Mouse (Mus musculus): ENCODE results near the gene Tlr3. TPM values are rescaled to one million over a fixed set of nuclear protein-coding genes. Genes with fewer than 3 reads are reported as not detected.

The Tlr3 gene
- polyA plus RNA-seq (2015; fragmentation: Nextera tagmentation; extraction: Ambion mirVana) = 1.5 and 1.8 TPM in 2 replicates

DNA sequence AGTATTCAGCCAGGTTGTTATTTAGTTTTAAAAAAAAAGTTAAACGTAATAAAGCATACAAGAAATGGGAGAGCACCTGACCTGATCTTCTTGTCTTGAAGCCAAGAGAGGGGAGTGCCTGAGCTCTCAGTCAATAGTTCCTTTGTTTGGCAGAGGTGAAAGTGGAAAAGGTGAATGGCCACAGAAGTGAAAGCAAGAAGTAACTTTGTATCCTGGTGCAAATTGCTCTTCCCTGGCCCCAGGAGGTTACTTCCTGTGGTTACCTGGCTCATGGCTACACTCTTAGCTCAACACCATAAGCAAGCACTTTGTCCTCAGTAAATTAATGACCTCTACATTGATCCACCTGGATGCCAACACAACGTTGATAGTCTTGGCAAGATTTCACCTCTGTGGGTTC is at the start of gene Tlr3:
Gene Tlr3, minus strand, starts transcription at position 199 of the 400 bp plus-strand sequence.
- no peak for DNase-seq (ENCODE audit: low spot score)

DNA sequence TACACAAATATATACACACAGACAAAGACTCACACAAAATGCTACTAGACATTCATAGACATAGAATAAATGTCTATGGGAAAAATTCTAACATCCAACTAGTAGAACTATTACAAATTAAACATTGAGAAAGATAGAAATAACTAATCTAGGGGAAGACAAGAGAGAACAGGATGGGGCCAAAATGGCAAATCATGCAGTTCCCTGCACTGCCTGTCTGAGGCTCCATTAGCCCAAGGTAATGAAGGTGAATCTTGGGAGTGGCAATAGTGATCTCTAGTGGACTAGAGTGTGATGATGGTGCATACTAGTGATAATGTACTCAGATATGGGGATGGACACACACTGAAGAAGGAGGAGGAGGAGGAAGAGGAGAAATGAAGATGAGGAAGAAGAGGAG is 47.0 kb upstream of the Tlr3 start:
- DNase-seq (ENCODE audit: low spot score) = no peak

DNA sequence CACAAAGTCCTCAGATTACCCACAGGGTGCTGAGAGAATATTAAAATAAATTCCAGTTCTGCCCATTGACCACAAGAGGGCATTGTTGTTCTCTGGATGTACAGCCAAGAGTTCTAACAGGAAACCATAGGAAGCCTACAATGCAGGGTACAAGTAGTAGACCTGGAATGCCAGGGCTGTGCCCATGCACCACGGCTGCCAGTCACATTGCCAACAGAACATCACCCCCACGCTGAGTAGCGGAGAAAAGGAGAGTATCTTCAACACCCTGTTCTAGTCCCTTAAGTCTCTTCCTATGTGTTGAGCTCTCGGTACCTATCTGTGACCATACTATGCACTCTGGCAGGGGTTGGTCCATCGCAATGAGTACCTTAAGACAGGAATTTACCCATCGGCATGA is 43.5 kb upstream of the Tlr3 start:
- DNase-seq (ENCODE audit: low spot score) = peak; percentile 17

DNA sequence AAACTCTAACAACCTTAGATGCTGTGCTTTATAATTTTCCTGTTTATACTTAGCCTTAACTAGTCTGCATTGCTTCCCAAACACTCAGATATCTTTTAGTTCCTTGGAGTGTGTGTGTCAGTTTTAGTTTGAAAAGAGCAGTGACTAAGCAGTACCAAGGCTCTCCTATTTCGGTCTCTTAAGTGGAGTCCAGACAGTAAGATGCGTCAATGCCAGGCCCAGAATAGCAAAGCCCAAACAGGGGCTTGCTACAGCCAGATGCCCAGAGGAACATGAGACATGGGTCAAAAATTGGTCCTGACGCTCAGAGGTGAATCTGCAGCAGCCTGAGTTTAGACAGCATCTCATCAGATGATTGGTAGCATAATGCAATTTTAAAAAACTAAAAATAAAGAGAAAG is 41.2 kb upstream of the Tlr3 start:
- DNase-seq (ENCODE audit: low spot score) = no peak

DNA sequence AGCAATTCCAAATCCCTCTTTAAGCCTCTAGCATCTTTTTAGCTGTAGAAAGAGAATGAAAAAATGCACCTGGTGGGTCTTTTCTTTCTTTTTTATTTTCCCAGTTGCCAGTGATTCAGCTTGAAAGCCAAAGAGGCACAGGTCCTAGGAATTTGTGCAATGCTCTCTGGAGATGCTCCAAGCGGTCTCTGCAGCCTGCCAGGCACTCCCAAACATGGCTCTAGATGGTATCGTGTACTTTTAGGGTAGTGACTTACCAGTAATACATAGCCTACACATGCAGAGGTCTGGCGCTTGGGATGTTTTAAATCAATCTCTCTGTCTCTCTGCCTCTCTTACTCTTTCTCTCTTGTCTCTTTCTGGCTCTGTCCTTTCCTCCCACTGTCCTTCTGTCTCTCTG is 38.0 kb upstream of the Tlr3 start:
- no peak for DNase-seq (ENCODE audit: low spot score)

DNA sequence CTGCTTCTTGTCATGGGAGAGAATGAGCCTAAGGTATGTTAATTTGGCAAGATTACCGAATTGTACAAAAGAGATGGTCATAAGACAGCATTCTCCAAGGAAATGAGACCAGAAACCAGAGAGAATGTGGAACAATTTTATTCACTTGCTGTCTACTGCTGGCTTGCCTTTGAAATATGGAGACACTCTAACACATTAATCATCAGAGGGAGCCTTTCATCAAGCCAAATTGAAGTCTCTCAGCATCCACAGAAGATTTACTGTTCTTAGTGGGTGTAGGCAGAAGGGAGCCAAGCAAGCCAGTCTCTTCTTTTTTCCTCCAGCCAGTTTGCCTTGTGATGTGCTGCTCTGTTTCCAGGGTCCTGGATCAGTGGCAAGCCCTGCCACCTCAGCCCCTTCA is 37.4 kb upstream of the Tlr3 start:
- DNase-seq (ENCODE audit: low spot score) = no peak

DNA sequence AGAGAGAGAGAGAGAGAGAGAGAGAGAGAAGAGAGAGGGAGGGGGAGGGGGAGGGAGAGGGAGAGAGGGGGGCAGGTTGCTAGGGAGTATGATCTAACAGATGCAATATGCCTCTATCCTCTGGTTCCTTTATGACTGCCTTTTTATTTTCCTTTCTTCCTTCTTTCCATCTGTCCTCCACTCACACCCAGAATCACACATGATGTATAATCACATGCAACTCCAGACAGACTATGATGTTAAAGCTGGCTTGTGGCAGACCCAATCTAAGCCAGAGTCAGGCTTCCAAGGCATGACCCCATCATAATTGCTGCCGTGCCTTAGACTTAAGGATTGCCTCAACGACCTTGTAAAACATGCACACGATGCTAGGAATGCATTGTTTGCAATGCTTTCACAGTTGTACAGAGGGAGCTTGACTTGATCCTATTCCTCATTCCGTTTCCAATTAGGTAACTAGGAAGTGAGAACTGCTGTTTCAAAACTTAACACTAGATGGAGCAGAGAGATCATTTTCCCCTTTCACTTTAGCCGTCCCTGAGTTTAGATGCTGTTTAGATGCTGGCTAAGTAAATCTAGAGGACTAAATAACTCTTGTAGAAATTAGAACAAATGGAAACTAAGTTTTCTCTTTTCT is 28.1 kb upstream of the Tlr3 start:
- no peak for DNase-seq (ENCODE audit: low spot score)

DNA sequence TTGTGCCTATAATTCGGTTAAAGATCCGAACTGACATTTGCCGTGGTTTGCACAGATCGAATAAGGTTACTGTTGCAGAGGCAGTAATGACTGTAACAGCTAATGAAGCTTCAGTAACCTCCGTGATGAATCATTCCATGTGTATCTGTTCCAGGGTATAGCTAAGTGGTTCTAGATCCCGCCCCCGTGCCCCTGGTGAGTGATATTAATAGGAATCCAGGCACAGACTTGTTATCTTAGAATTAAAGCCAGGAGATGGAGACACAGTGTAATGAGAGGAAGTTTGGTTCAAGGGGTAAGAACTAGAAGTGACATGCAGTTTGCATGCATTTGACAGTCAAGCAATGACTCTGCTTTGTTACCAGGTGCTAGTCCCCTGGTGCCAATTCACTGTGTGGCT is 9.3 kb upstream of the Tlr3 start:
- DNase-seq (ENCODE audit: low spot score) = no peak

DNA sequence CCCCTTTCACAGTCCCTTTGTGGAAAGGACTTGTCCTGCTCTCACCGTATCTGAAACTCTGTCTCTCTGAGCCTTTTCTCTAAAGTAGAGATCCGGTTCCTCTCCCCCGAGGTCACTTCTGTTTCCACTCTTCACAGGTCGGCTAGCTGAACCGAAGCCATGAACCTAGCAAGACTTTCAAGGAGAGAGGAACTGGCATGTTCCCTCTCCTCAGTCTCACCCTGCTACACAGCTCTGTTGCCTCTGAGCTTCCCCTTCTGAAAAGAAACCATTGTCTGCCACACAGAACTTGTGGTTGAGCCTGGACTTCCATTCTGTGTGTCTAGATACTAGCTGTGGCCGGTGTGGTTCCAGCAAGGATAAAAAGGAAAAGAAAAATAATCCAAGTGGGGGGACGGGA is 4.1 kb upstream of the Tlr3 start:
- DNase-seq (ENCODE audit: low spot score) = no peak

DNA sequence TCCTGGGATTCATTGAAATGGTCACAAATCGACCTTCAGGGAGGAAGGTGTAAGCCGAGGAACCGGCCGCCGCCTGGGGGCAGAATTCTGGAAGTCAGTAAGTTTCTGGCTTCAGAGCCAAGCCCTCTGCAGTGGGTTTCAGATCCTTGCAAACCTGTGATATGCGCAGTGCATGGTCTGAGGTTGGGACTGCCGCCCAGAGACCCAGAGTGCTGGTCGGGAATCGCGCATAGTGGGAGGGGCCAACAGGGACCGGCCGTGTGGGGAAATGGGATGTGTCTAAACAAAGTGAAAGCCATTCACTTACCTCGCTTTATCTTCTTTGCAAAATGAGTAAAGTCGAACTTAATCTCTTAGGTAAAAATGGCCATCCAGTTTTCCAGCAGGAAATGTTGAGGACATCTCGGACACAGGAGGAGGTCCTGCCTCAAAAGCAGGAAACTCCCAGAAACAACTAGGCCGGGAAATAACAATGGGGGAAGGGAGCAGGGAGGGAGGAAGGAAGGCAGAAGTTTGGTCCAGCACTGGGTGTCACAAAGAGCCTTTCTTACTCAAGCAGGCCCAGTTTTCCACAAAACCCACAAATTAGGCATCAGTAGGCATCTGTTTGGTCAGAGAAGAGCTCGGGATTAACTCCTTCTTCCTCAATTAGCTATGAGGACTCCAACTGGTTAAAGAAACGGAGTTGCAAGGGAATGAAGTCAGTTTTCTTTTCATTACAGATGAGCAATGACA is 567 bp downstream of the Tlr3 start:
- DNase-seq (ENCODE audit: low spot score) = no peak

DNA sequence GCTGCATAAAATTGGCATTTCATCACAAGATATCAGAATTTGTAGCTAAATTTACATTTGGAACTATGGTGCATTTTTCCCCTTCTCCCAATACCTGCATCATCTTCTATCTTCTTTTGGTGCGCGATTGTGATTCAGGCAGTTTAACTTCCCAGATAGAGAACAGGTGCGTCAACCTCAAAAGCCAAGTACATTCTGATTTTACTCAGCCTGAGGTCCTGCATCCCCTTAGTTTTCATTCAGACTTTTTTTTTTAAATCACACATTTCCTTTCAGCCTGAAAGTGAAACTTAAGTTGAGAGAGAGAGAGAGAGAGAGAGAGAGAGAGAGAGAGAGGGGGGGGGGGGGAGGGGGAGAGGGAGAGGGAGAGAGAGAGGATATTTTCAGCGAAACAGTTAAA is 1.2 kb downstream of the Tlr3 start:
- DNase-seq (ENCODE audit: low spot score) = no peak

DNA sequence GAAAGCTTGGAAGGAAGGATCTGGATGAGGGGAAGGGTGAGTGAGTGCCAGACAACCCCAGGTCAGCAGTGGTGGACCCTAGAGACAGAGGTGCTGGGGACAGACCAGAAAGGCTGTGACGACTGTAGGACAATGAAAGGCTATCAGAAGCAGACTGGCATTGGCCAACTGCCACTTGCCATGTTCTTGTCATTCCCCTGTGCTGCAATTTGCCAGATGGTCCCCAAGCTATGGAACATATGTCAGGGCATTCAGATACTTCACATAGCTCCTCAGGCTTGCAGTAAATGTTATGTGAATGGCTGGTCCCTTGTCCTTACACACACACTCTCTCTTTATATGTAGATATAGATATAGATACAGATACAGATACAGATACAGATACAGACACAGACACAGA is 27.6 kb downstream of the Tlr3 start:
- DNase-seq (ENCODE audit: low spot score) = no peak

DNA sequence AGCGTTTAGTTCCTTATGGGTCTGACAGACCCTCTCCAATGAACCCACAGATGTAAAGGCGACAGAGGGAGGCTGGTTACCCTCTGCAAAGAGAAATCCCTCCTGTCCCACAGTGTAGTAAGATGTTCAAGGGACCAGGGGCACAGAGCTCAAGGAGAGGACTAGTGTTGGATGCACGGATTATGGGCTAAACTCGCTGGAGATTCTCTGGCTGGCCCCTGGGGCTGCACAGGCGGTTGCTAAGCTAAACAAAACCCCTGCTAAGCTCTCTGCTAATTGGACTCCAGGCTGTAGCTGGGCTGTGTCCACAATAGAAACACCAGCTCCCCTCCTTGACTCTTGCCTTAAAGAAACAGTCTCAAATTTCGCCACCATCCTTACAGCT is 28.9 kb downstream of the Tlr3 start, which contains the start of gene Fam149a:
Gene Fam149a, minus strand, starts transcription at position 329 of the 385 bp plus-strand sequence.
- DNase-seq (ENCODE audit: low spot score) = no peak

DNA sequence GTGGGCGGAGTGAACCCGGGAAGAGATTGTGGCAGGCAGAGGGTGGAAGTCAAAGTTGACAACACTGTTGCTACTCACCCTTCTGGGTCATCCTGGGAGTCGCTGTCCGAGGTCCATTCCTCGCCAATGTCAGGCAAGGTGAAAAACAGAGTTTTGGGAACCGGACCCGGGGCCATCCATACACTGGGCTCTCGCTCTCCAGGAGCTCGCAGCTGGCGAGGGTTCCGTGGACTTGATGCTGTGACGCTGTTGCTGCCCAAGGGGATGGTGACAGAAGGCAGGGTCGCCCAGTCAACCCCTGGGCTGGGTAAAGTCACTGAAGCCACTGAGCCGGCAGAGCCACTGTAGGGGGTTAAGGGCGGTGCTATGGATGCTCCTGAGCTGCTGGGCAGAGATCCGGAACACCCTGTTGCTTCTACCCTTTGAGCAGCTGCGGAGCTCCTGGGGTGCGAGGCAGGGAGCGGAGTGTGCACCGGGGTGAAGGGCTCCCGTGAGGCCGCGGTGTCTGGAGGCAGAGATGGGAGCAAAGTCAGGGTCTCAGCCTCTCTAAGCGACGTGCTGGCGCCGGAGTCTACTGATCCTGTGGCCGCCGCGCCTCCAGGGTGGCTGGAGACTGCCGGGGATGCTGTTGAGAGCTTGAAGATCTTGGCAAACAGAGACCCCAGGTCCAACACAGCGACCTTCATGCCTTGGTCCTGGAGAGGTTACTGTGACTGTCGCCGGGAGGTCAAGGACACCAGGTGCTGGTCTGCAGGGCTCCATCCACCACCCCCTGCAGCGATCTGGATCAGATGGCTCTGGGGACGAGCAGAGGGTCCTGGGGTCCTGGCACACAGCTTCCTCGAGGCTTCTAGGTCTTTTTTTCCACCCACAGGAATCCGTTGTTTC is 29.6 kb downstream of the Tlr3 start:
- no peak for DNase-seq (ENCODE audit: low spot score)

DNA sequence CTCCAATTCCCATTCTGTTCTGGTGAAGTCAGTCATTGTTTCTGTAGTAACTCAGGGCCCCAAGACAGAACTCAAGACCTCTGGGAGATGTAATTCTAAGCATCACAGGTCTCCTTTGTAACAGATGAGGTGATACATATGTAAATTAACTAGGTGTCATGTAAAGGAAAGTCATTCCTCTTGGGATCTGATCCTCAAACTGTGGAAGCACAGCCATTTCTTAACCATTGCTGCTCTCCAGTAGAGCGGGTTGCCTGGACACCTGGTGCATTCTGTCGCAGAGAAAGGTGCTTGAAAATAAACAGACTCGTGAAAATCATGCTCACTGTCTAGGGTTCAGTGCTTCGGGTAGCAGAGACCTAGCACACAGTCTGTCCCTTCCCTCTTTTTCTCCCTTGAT is 30.3 kb downstream of the Tlr3 start:
- DNase-seq (ENCODE audit: low spot score) = no peak

DNA sequence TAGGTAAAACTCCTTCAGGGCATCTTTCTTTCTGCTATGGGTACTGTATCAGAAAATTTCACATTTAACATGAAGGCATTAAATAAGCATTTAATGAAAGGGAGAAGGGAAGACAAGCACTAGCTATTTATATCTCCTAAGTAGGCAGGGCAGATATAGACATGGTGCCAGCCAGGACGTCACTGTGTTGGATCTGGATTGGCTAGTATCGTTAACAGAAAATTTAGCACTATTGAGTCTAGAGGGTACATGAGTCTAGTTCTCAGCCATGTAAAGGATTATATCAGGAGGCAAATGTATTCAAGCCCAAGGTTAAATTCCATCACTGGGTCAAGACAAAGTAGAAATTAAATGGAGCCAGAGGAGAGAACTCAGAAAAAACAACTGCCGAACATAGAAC is 36.8 kb downstream of the Tlr3 start:
- DNase-seq (ENCODE audit: low spot score) = no peak

DNA sequence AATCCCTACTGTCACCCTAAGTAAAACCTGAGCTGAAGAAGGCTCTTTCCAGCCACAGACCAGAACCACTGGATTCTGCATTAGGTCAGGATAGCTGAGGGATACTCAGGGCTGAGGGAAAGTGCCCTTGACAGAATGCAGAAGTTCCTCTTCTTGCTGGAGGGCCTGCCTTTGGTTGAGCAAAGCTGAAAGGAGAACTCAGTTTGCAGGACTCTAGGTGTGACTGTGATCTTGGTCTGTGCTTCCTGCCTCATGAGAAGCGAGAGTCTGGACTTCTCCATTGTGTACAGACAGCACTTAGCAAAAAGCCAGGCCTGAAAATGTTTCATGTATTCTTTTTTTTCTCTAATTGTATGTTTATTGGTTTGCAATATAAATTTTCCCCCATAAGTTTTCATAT is 43.7 kb downstream of the Tlr3 start:
- DNase-seq (ENCODE audit: low spot score) = no peak

DNA sequence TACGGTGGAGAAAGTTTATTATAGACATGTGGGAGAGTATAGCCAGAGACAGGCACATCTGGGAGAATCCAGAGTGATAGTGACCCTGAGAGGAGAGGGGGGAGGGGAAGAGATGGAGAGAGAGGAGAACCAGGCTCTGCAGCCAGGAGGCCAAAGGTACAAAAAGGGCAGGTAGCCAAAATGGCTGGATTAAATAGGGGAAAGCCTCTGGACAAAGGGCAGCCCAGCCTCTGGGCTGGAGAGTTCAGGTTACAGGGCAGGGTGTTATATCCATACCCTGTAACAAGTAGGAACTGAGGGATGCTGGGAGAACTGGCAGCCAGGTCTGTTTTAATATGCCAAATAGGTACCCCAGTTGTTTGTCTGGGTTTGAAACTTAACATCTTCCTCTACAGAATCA is 47.7 kb downstream of the Tlr3 start:
- no peak for DNase-seq (ENCODE audit: low spot score)

DNA sequence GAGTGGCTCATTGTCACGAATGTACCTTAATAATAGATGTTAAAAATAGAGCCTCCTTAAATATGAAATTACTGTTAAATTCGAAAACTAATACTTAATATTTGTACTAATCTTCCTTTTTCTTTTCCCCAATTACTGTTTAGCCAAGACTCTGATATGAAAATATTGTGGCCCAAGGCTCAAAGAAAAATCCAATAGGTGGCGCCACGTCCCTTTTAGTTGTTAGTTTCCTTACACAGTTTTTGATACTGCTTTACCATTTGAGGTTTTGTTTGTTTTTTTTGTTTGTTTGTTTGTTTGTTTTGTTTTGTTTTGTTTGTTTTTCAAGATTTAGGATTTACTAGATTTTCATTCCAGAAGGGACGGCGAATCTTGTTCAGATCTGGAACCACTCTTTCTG is 48.6 kb downstream of the Tlr3 start:
- no peak for DNase-seq (ENCODE audit: low spot score)

DNA sequence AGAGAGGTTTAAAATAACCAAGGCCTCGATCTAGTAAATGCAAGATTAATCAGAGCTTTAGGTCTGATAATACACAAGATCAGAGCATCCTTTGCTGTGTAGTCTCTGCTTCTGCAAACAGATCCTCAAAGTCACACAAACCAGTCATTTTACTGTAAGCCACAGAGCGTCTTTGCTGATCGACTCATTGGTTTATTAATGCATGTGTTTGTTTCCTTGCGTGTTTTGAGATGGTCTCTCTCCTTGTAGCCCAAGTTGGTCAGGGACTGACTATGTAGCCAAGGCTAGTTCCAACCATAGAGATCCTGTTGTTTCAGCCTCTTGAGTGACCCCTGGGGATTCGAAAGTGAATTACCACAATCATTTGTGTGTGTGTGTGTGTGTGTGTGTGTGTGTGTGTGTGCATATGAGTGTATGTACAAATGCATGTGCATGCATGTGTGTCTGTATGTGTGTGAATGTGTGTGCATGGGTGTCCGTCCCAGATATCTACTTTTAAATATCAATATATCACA is 51.7 kb downstream of the Tlr3 start:
- no peak for DNase-seq (ENCODE audit: low spot score)

DNA sequence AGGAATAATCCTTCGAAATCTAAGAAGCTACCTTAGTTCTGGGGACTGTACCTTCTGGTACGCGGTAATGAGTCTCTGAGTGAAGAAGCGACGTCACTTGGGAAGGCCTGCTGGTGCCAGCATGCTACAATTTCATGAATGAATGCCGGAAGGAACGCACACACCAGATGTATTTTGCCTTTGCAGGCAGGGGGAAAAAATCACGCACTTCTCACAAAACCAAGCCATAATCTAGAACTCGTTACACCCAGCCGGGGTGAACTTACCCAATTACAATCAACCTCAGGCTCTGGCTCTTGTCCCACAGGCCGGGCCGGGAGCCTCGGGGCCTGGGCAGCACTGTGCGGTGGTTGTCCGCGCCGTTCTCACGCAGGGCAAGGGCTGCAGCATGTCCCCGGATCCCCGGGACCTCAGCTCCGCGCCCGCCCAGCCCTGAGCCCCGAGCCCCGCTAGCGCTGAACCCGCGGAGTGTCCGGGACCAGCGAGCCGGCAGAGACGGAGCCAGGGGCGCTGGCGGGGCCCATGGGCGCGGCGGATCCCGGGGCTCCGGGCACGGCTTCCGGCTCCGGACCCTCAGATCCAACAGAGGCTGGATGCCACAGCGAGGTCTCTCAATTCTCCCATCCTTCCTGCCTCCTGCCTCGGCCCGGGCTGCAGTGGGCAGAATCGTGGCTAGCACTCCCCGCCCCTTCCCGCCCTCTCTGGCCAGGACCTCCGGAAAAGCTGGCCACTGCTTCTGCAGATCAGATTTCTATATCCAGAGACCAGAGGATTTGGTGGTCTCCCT is 52.6 kb downstream of the Tlr3 start:
- DNase-seq (ENCODE audit: low spot score) = no peak
